Mouse (Mus musculus): ENCODE data around the gene D630003M21Rik. TPM values are rescaled to one million over a fixed set of nuclear protein-coding genes. Genes with fewer than 3 reads are reported as not detected.

Gene D630003M21Rik
- 0.50 TPM for polyA plus RNA-seq (2014; fragmentation: Illumina TruSeq; extraction: RNeasy Lipid Tissue Mini Kit (QIAGEN cat#74804); ENCODE audit: insufficient read depth, low read depth, low replicate concordance)

DNA sequence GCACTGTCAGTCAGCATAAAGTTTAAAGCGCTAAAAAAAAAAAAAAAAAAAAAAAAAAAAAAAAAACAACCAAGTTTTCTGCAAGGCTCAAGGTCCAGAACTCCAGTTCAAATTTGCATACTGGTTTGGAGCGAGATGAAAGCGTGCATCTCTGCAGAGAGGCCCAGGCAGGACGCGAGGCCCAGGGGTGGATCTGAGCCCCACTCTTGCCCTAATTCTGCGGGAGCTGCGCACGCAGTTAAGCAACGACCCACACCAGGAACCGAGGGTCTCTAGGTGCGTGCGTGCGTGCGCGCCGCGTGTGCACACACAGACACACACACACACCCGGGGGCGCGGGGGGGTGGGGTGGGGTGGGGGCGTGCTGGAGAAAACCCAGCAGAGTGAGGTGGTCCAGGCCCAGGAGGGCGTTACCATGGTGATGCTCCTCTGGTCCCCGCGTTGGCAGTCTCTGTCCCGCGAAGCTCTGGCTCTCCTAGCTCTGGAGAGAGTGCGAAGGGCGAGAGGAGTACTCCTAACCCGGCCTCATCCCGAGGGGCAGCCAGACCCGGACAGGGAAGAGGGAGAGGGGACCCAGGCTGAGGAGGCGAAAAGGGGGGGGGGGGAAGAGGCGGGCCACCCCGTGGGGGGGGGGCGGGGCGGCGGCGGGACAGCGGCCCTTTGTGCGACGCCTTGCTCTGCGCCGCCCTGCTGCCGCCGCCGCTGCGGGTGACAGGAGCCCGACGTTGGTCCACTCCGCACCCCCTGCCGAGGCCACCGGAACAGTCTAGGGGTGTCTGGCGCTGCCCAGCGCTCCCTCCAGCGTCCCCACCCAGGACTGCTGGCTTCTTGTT is at the start of gene D630003M21Rik:
TSS of gene D630003M21Rik (minus strand) at position 553 of the 833 bp plus-strand sequence.

DNA sequence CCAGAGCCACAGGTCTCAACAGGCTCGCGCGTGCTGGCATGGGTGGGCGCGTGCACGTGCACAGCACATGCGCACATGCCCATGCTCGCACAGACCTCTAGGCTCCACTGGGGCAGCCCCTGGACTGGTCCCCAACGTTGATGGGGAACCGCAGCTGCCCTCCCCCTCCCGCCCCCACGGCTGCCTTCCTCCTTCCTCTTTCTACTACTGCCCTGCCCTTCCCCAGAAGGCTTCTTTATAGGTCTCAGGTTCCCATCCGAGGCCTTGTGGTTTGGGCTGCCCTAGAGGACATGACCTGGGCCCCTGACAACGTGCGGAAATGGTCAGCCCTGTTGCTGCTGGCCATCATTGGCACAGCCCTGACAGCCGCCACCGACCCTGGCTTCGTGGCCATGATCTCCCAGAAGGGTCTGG is 29.0 kb upstream of the D630003M21Rik start, which contains the start of gene Bpi:
TSS of gene Bpi (plus strand) at position 90 of the 414 bp plus-strand sequence.

DNA sequence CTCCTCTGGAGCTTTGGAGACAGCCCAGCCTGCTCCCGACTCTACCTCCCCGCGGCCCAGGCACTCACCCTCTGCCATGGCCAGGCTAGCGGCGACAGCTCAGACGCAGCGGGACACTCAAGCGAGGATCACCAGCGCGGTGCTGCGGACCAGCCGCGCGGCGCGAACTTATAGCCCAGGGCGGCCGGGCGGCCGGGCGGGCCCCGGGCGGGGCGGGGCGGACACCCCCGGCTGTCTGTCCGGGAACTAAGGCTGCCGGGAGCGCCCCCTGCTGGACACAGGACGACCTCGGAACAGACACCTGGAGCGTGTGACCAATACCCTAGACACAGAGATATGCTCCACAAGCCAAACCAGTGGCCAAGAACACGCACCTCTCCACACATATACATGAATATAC is 82.8 kb downstream of the D630003M21Rik start, which contains the start of gene Tgm2:
TSS of gene Tgm2 (minus strand) at position 214 of the 400 bp plus-strand sequence.

Other genes with a start within 250 kb of the D630003M21Rik start
- gene Tti1, start 200.8 kb downstream of the D630003M21Rik start, polyA plus RNA-seq (2014; fragmentation: Illumina TruSeq; extraction: RNeasy Lipid Tissue Mini Kit (QIAGEN cat#74804); ENCODE audit: insufficient read depth, low read depth, low replicate concordance), result 5.4 TPM
- 10.4 TPM for gene Rprd1b, start 200.7 kb downstream of the D630003M21Rik start, polyA plus RNA-seq (2014; fragmentation: Illumina TruSeq; extraction: RNeasy Lipid Tissue Mini Kit (QIAGEN cat#74804); ENCODE audit: insufficient read depth, low read depth, low replicate concordance)
- 158 TPM for gene Tgm2, start 82.8 kb downstream of the D630003M21Rik start, polyA plus RNA-seq (2014; fragmentation: Illumina TruSeq; extraction: RNeasy Lipid Tissue Mini Kit (QIAGEN cat#74804); ENCODE audit: insufficient read depth, low read depth, low replicate concordance)
- not detected for gene Bpi, start 28.9 kb upstream of the D630003M21Rik start, polyA plus RNA-seq (2014; fragmentation: Illumina TruSeq; extraction: RNeasy Lipid Tissue Mini Kit (QIAGEN cat#74804); ENCODE audit: insufficient read depth, low read depth, low replicate concordance)
- 26.8 TPM for gene Lbp, start 77.3 kb upstream of the D630003M21Rik start, polyA plus RNA-seq (2014; fragmentation: Illumina TruSeq; extraction: RNeasy Lipid Tissue Mini Kit (QIAGEN cat#74804); ENCODE audit: insufficient read depth, low read depth, low replicate concordance)
- gene Snhg11, start 146.4 kb upstream of the D630003M21Rik start, polyA plus RNA-seq (2014; fragmentation: Illumina TruSeq; extraction: RNeasy Lipid Tissue Mini Kit (QIAGEN cat#74804); ENCODE audit: insufficient read depth, low read depth, low replicate concordance), result 2.4 TPM
- gene Ralgapb, start 180.6 kb upstream of the D630003M21Rik start, polyA plus RNA-seq (2014; fragmentation: Illumina TruSeq; extraction: RNeasy Lipid Tissue Mini Kit (QIAGEN cat#74804); ENCODE audit: insufficient read depth, low read depth, low replicate concordance), result 9.8 TPM

Data from lung, adult 10 weeks (tissue).